In genomic region chr2:7031389-7031788, GRCm38 (mm10) we compare ENCODE assay signal across 26 mouse cellular contexts.
DNase-seq lines count a peak whose midpoint lies in the region; ATAC-seq and TF ChIP-seq lines count a peak whose summit lies in the region.
"Had no signal": no experiment of that assay in that cellular context is flagged by ENCODE, and none has a peak within 500 bp of the region (broad histone marks: within the 10 kb centered on the region; RNA-seq: fewer than 3 reads in every experiment).

No protein-coding gene starts in this region.

- no peak overlapping the region for H3K4me3 ChIP-seq in heart, embryonic 12.5 days
- no peak overlapping the region for H3K4me3 ChIP-seq in layer of hippocampus, adult 2 months
- no peak overlapping the region for H3K4me3 ChIP-seq in lung, embryonic 15.5 days
- H3K4me3 ChIP-seq: embryonic facial prominence, embryonic 15.5 days; erythroblast, embryonic 14.5 days; forebrain, embryonic 10.5 days; gastrocnemius, adult 2 months; heart, embryonic 10.5 days; hindbrain, embryonic 13.5 days; intestine, embryonic 15.5 days had no signal

- H3K4me2 ChIP-seq in heart, embryonic 12.5 days, result no peak overlapping the region
- no peak overlapping the region for H3K4me2 ChIP-seq in lung, embryonic 15.5 days
- H3K4me2 ChIP-seq: embryonic facial prominence, embryonic 15.5 days; hindbrain, embryonic 13.5 days; intestine, embryonic 15.5 days had no signal

- 89% methylated on average over 1 of the region's 1 CpGs for WGBS in heart, embryonic 12.5 days
- 67% methylated on average over 1 of the region's 1 CpGs for WGBS in lung, embryonic 15.5 days

- ATAC-seq in heart, embryonic 12.5 days (ENCODE audit: insufficient number of reproducible peaks, low FRiP score), result no peak
- peak; percentile 82 for ATAC-seq in lung, embryonic 15.5 days (ENCODE audit: borderline replicate concordance, extremely low read depth, low FRiP score, low TSS enrichment)
- ATAC-seq: activated CD4-positive, CD25-positive, alpha-beta regulatory T cell, adult 4 months; forebrain, embryonic 14.5 days; intestine, embryonic 15.5 days; Patski had no signal

- H3K27ac ChIP-seq in heart, embryonic 12.5 days (ENCODE audit: poor library complexity, severe bottlenecking), result no peak overlapping the region
- H3K27ac ChIP-seq in layer of hippocampus, adult 2 months, result peak overlapping the region; percentile 29; the same call in 1 of the 2 replicates
- H3K27ac ChIP-seq in lung, embryonic 15.5 days, result no peak overlapping the region
- H3K27ac ChIP-seq: embryonic facial prominence, embryonic 15.5 days; forebrain, embryonic 10.5 days; heart, embryonic 10.5 days; hindbrain, embryonic 13.5 days; intestine, embryonic 15.5 days had no signal

- no peaks in the 10 kb centered on the region for H3K4me1 ChIP-seq in heart, embryonic 12.5 days (replicated peaks)
- H3K4me1 ChIP-seq in lung, embryonic 15.5 days, result peaks cover 7% of the 10 kb centered on the region; the same call in 1 of the 2 replicates
- H3K4me1 ChIP-seq: embryonic facial prominence, embryonic 15.5 days; heart, embryonic 10.5 days; hindbrain, embryonic 13.5 days; intestine, embryonic 15.5 days had no signal

- H3K9me3 ChIP-seq in heart, embryonic 12.5 days (replicated peaks), result no peaks in the 10 kb centered on the region
- H3K9me3 ChIP-seq in lung, embryonic 15.5 days, result no peaks in the 10 kb centered on the region
- H3K9me3 ChIP-seq: embryonic facial prominence, embryonic 15.5 days; forebrain, embryonic 10.5 days; heart, embryonic 10.5 days; hindbrain, embryonic 13.5 days; intestine, embryonic 15.5 days had no signal

- H3K36me3 ChIP-seq in heart, embryonic 12.5 days, result peaks cover 8% of the 10 kb centered on the region; the same call in 1 of the 2 replicates
- H3K36me3 ChIP-seq in lung, embryonic 15.5 days, result 0 out of 2 replicates have a peak, but pooled peaks cover 5% of the 10 kb centered on the region
- H3K36me3 ChIP-seq: embryonic facial prominence, embryonic 15.5 days; forebrain, embryonic 10.5 days; heart, embryonic 10.5 days; hindbrain, embryonic 13.5 days; intestine, embryonic 15.5 days had no signal

- H3K27me3 ChIP-seq in heart, embryonic 12.5 days (replicated peaks), result no peaks in the 10 kb centered on the region
- no peaks in the 10 kb centered on the region for H3K27me3 ChIP-seq in lung, embryonic 15.5 days
- H3K27me3 ChIP-seq: CH12.LX; embryonic facial prominence, embryonic 15.5 days; hindbrain, embryonic 13.5 days; intestine, embryonic 15.5 days; Patski had no signal

- H3K9ac ChIP-seq in heart, embryonic 12.5 days, result no peak overlapping the region
- no peak overlapping the region for H3K9ac ChIP-seq in lung, embryonic 15.5 days
- H3K9ac ChIP-seq: embryonic facial prominence, embryonic 15.5 days; hindbrain, embryonic 13.5 days; intestine, embryonic 15.5 days had no signal

- DNase-seq in heart, adult 11 months, result peak; percentile 71
- no peak for DNase-seq in layer of hippocampus, adult 2 months (ENCODE audit: low spot score in 2 of 2)
- DNase-seq in layer of hippocampus, adult 18-20 months (ENCODE audit: low spot score in 2 of 2), result no peak
- no peak for DNase-seq in lung, postnatal 10 days
- DNase-seq in adipocyte (ENCODE audit: low spot score), result peak; percentile 26
- no peak for DNase-seq in adrenal gland, adult 8-10 months
- DNase-seq: adrenal gland, adult 2 months; adrenal gland, postnatal 36 days; cerebellum, adult 11-12 months; cerebellum, adult 9-11 months; embryo, embryonic 11 days; gastrocnemius, adult 2 months; gastrocnemius, postnatal 25 days; heart, postnatal 36 days had no signal

- no peak for TF ChIP-seq CTCF in layer of hippocampus, adult 2 months (conservative IDR thresholded peaks at IDR 0.05)

Comparison
In these comparisons a context has a peak if more than half of its experiments do, and no peak if none do; other contexts are left out.
1. DNase-seq: peak in heart, adult 11 months (single experiment) and adipocyte (single experiment); none in layer of hippocampus, adult 2 months (0 of 2), layer of hippocampus, adult 18-20 months (0 of 2), lung, postnatal 10 days (single experiment) and adrenal gland, adult 8-10 months (single experiment).